Mouse (Mus musculus) retina, embryonic 14.5 days (tissue): Measurements from ENCODE around the gene Dbn1.

ENCODE experiments used
- DNase-seq: peaks from one replicate; pipeline ENCODE4 v3.0.0-alpha.2; 2015; ENCODE audit warnings: low spot score

The Dbn1 gene

DNA sequence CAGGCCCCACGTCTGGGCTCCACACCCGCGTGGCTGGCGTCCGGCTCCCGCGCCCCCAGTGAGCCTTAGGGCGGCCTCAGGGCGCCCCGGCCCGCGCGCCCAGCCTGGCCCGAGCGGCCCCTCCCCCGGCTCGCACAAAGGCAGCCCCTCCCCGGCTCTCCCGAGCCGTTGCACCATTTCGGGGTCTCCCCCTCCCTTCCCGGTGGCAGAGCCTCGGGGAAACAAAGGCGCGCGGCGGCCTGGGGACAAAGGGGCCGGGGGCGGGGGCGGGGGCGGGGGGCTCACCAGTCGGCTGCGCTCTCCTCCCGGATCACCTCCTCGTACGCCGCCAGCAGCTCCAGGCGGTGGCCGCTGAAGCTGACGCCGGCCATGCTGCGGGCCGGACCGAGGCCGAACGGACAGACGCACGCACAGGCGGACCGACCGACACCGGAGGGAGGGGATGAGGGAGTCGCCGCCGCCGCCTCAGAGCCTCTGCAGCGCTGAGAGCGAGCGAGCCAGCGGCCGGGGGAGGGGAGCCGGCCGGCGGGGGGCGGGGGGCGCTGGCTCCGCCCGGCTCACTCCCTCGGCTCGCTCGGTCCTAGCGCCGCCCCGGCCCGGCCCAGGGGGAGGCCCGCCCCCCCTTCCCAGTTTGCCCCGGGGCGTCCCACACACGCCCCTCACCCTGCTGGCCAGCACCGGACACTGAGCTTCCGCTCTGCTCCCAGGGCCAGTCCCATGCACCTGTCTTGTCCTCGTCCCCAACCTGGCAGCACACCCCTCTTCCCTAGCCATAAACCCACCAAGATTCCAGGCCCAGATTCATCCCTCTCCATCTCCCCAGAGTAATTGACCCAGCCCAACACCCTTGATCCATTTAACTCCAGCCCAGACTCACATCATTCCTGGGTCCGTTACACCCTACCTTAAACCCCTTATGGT lies at the start of gene Dbn1:
Dbn1 (minus strand) TSS at position 534 of the 921 bp plus-strand sequence.
- DNase-seq: peak; percentile 80

DNA sequence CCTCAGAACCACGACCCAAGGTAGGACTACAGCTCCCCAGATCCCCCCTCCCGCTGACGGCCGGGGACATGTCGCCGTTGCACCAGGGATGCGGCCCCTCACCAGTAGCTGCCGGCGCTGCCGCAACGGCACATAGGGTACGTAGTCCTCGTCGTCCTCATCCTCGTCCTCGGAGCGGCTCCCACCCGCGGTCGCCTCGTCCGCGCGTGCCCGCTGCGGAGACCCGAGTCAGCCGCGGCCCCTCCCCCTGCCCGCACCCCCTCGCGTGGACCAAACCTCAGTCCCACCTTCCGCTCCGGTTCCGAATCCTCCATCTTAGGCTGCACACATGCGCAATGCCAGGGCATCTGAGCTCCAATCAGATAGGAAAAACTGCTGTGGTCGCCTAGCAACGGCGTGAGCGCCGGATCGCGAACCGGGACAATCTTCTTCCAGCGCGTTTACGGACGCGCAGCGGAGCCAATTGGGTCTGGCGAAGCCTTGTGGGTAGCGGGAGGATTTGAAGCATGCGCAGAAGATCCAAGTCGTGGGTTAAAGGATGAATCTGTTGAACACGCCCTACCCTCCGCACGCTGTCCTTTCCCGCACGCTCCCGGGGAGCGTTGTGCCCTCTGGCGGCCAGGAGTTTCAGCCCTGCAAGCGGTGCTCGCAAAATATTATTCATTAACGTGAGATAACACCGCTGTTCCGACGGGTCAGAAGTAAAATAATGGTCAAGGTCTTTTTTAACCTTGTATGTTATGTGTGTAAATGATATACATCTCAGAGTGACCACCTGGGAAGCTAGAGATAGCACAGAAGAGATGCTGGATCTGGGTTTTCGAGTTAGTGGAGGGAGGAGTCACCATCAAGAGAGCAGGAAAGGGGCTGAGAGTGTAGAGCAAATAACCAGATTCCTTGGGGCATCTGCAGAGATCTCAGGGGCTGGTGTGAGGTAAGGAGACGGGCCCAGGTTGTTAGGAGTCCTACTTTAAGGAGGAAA lies 48.6 kb upstream of the Dbn1 start, which contains the start of gene Ddx41:
Ddx41 (minus strand) TSS at position 465 of the 982 bp plus-strand sequence.
- peak; percentile 99 for DNase-seq

GRCm38 (mm10) chr13:55535796-55536193 lies 47.9 kb upstream of the Dbn1 start:
- DNase-seq: no peak

DNA sequence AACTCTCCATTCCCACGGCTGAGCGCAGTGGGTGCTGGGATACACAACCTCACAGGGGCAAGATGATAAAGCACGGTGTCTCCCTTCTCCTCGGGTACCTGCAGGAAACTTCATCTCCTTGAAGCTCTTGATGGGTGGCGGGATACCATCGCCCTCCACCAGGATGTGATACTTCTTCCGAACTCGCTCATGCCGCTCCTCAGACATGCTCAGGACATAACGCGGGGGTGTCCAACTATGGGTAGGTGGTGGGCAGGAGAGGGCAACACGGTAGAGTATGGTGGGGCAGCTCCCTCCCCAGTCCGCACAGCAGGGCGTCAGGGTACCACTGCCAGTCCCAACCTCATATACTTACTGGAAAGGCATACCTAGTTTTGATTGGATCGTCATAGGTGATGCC lies 47.3 kb upstream of the Dbn1 start:
- no peak for DNase-seq

DNA sequence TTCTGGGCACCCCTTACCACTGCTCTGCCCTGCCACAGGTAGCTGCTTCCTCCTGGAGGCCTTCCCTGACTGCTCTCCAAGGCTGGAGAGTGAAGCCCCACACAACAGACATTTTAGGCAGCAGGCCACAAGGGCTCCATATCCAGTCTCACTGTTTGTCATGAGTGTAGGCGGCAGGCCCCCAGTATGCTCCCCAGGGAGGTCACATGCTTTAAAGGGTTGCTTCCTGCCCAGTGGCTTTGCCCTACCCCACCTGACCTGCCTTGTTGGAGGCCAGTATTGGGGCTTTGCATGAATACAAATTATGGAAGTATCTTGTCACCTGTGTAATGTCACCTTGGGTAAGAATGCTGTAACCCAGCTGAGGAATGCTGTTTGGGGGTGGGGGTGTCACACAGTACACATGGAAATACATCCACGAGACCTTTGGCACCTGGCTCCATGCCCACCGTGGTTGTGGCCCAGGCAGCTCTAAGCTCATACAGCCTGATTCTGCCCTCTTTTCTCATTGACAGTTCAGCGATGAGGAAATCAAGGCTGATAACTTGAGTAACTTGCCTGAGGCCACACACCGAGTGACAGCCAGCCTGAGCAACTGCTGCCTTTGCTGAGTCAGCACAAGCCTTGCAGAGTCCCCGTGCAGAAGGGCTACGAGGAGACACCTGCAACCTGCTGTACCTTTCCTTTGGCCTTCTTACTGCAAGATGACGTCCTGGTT lies 41.4 kb upstream of the Dbn1 start, which contains the start of gene Dok3:
Dok3 (minus strand) TSS at position 99 of the 718 bp plus-strand sequence.
- DNase-seq: no peak

- no peak for DNase-seq
These were observed 40.2 kb upstream of the Dbn1 start for GRCm38 (mm10) chr13:55527834-55528772.

GRCm38 (mm10) chr13:55527212-55527611 lies 39.3 kb upstream of the Dbn1 start:
- DNase-seq: no peak

GRCm38 (mm10) chr13:55525733-55526553 lies 38.0 kb upstream of the Dbn1 start:
- no peak for DNase-seq

GRCm38 (mm10) chr13:55523951-55524600 lies 36.2 kb upstream of the Dbn1 start:
- DNase-seq: no peak

DNA sequence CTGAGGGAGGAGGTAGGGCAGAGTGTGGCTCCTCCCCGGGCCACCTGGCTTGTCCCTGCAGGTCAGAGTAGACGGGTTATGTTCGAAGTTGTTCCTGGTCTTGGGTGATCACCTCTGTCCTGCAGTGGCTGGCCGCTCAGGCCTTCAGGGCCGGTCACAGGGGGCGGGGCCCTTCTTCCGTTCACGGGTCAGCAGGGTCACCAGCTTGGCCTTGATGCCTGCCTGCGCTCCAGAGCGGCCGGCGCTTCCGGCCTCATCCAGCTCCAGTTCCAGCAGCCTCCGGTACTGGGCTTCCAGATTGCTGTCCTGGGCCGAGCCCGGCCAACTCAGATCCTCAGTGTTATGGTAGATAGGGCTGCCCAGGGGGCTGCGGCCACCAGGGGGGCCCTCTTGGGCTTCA lies 35.4 kb upstream of the Dbn1 start:
- DNase-seq: no peak

DNA sequence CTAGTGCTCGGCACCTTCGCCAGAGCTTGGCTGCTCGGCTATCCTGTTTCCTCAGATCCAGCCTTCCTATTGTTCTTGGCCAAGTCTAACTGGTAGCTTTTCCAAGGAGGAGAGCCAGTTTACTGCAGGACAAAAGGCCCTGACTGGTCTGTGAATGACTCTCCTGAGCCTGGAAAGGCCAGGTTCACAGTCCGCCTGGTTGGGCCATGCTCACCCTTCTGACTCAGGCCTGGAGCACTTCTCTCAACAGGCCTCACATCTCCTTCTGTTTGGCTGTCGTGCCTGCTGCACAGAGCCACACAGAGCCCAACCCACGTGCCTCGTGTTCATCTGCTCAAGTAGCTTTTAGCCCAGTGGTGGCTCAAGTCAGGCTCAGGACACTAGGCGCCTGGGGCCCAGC lies 34.8 kb upstream of the Dbn1 start:
- no peak for DNase-seq

DNA sequence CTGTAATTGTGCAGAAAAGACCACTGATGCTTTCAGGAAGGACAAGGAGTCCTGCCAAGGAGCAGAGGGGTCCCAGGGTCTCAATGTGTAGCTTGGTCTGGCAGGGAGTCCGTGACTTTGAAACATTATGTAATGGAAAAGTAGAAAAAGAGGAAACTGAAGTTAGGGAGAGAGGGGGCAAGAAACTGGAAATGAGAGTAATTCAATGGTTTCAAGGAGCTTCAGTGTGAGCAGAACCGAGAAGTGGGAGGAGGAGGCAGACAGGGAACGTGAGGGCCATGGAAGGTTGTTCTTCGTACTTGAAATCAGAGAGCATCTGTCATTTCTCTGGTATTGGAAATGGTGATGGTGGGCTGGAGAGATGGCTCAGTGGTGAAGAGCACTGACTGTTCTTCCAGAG lies 31.7 kb upstream of the Dbn1 start:
- DNase-seq: no peak

- DNase-seq: peak; percentile 96
These were observed 29.0 kb upstream of the Dbn1 start for GRCm38 (mm10) chr13:55516955-55517354.

- DNase-seq: no peak
These were observed 25.9 kb upstream of the Dbn1 start for GRCm38 (mm10) chr13:55513828-55514227.

GRCm38 (mm10) chr13:55513111-55513748 lies 25.3 kb upstream of the Dbn1 start, which contains the start of gene Pdlim7:
Gene Pdlim7 (minus strand): TSS chr13:55513676.
- peak; percentile 89 for DNase-seq

DNA sequence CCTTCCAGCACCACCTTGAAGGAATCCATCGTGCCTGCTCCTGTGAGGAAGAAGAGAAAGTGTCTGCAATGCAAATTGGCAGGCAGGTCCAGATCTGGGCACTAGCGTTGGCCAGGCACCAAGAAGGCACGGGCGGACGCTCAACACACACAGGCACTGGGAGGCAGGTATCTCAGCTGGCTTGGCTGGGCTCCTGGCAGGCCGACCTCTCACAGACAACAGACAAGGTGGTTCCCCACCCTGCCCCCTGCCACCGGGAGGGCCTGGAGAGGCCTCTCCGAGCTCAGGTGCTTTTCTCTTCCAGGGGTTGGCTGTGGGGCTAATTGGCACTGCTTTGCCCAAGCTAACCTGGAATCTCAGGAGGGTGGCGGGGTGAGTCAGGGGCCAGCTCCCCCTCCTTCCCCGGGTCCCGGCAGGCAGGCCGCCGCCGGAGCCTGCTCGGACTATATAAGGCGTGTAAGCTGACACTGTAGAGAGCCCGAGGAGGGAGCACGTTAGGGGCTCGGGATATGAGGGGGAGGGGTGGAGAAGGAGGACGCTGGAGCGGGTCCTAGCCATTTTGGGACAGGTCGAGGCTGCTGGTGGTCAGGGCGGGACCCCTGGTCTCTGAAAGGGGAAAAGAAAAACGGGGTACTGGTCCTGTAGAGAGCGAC lies 24.6 kb upstream of the Dbn1 start:
- peak; percentile 58 for DNase-seq

- no peak for DNase-seq
These were observed 23.6 kb upstream of the Dbn1 start for GRCm38 (mm10) chr13:55511492-55511861.
